Mouse (Mus musculus): ENCODE measurements around the gene Klhl30. TPM values are rescaled to one million over a fixed set of nuclear protein-coding genes. Genes with fewer than 3 reads are reported as not detected.

Klhl30 gene
- polyA plus RNA-seq, 1 experiment from 2014 or later = 0.06 TPM

DNA sequence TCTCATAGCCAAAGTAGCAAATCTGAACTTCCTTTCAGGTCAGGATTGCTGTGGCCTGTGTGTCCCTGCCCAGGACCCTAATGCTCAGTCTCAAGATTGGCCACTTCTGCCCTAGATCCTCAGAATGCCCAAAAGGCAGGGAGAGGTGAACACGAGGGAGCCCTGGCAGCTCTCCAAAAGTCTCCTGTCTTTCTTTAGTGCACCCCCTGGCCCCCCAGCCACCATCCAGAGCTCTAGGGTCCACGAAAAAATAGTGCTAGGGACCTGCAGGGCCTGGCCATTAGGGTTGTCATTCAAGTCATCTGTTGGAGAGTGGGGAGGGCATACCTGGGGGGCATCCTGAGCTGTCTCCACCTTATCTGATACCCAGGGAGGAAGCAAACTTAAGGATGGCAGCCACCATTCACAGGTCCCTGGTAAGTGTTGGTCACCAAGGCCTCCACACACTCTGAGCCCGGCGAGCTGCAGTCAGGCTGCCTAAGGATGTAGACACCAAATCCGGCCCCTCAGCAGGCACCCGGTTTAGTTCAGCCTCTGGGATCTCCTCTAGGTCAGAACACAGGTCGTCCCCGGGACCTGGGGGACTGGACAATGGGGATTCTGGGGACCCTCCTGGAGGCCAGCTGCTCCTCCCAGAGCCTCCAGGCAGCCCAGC is 60.9 kb downstream of the Klhl30 start:
- DNase-seq = no peak
- H3K27ac ChIP-seq (ENCODE audit: low read depth) = no peak overlapping the region
- peak overlapping the region; percentile 99 for H3K4me2 ChIP-seq (ENCODE audit: low read depth, low read length)
- H3K36me3 ChIP-seq (replicated peaks; ENCODE audit: insufficient read depth, low read length) = peaks cover 5% of the 10 kb centered on the region
- WGBS (ENCODE audit: insufficient replicate concordance) = 67% methylated on average over 8 of the region's 8 CpGs
- H3K27me3 ChIP-seq (ENCODE audit: insufficient read depth, low read length) = no peaks in the 10 kb centered on the region
- TF ChIP-seq EP300 (IDR thresholded peaks at IDR 0.05; ENCODE audit: low read depth) (no peak), CTCF (IDR thresholded peaks at IDR 0.05; ENCODE audit: low read depth) (no peak)
- no peak for ATAC-seq
- peak overlapping the region; percentile 89 for H3K9ac ChIP-seq (replicated peaks)
- peak overlapping the region; percentile 85 for H3K4me3 ChIP-seq (ENCODE audit: low read depth, low read length)
- no peaks in the 10 kb centered on the region for H3K9me3 ChIP-seq (ENCODE audit: low read length)
- peaks cover 31% of the 10 kb centered on the region for H3K4me1 ChIP-seq (ENCODE audit: insufficient read depth)

Other genes starting within 250 kb of the Klhl30 start
- gene Rbm44, start 205.9 kb upstream of the Klhl30 start, polyA plus RNA-seq (2015; fragmentation: Nextera tagmentation; extraction: Ambion mirVana) = 0.32 and 0.87 TPM in 2 replicates
- gene Ramp1, start 171.2 kb upstream of the Klhl30 start, polyA plus RNA-seq (2015; fragmentation: Nextera tagmentation; extraction: Ambion mirVana) = 9.6 and 10.6 TPM in 2 replicates
- gene Ube2f, start 100.7 kb upstream of the Klhl30 start, polyA plus RNA-seq (2015; fragmentation: Nextera tagmentation; extraction: Ambion mirVana) = 49.1 and 53.0 TPM in 2 replicates
- gene Scly, start 52.7 kb upstream of the Klhl30 start, polyA plus RNA-seq (2015; fragmentation: Nextera tagmentation; extraction: Ambion mirVana) = 26.3 and 26.5 TPM in 2 replicates
- 0.04 TPM in 1 of 2 replicates, not detected in the other for gene Espnl, start 28.9 kb upstream of the Klhl30 start, polyA plus RNA-seq (2015; fragmentation: Nextera tagmentation; extraction: Ambion mirVana)
- gene Erfe, start 15.4 kb downstream of the Klhl30 start, polyA plus RNA-seq (2015; fragmentation: Nextera tagmentation; extraction: Ambion mirVana) = 0.95 and 1.3 TPM in 2 replicates
- 40.3 and 42.8 TPM in 2 replicates for gene Ilkap, start 47.8 kb downstream of the Klhl30 start, polyA plus RNA-seq (2015; fragmentation: Nextera tagmentation; extraction: Ambion mirVana)
- 33.1 and 35.0 TPM in 2 replicates for gene Hes6, start 63.0 kb downstream of the Klhl30 start, polyA plus RNA-seq (2015; fragmentation: Nextera tagmentation; extraction: Ambion mirVana)
- 2.4 and 2.5 TPM in 2 replicates for gene Per2, start 108.3 kb downstream of the Klhl30 start, polyA plus RNA-seq (2015; fragmentation: Nextera tagmentation; extraction: Ambion mirVana)
- gene Traf3ip1, start 143.6 kb downstream of the Klhl30 start, polyA plus RNA-seq (2015; fragmentation: Nextera tagmentation; extraction: Ambion mirVana) = 2.2 and 2.5 TPM in 2 replicates
- gene Asb1, start 189.5 kb downstream of the Klhl30 start, polyA plus RNA-seq (2015; fragmentation: Nextera tagmentation; extraction: Ambion mirVana) = 4.6 and 4.8 TPM in 2 replicates

Data from liver, postnatal 0 days (tissue).